Mouse (Mus musculus) lung, postnatal 0 days (tissue): ENCODE results near the gene Kcnq1. TPM values are rescaled to one million over a fixed set of nuclear protein-coding genes. Genes with fewer than 3 reads are reported as not detected.
A peak's percentile ranks its signal among the peaks of the same experiment; 100 is the strongest.

Experiments
- ATAC-seq: fragments of 200-750 bp; cut with Nextera tagmentation; 2 replicates; pipeline ENCODE4 v1.8.0; 2017; ENCODE audit warnings: moderate library complexity
- DNase-seq: peaks from one replicate; pipeline ENCODE4 v3.0.0-alpha.2; 2016; ENCODE audit warnings: low spot score
- H3K27ac ChIP-seq: fragments of 300-500 bp; sonication (generic); 2 replicates; pipeline ENCODE4 v1.5.1; 2014; ENCODE audit warnings: antibody characterized with exemption, mild to moderate bottlenecking, low read length, mixed read lengths
- H3K27me3 ChIP-seq: fragments of 300-500 bp; sonication (generic); replicated peaks from 2 replicates; pipeline ENCODE4 v1.6.1; 2014; ENCODE audit warnings: low read length, mixed read lengths; ENCODE audit not compliant: insufficient read depth
- H3K36me3 ChIP-seq: fragments of 300-500 bp; sonication (generic); 2 replicates; pipeline ENCODE4 v1.6.1; 2014; ENCODE audit warnings: low read length, mixed read lengths; ENCODE audit not compliant: insufficient read depth
- H3K4me1 ChIP-seq: fragments of 300-500 bp; sonication (generic); 2 replicates; pipeline ENCODE4 v1.6.1; 2014; ENCODE audit warnings: antibody characterized with exemption, low read depth, low read length, mixed read lengths; ENCODE audit not compliant: insufficient read depth
- H3K4me2 ChIP-seq: fragments of 300-500 bp; sonication (generic); replicated peaks from 2 replicates; pipeline ENCODE4 v1.6.1; 2014; ENCODE audit warnings: low read depth, mild to moderate bottlenecking, low read length, moderate library complexity, mixed read lengths
- H3K4me3 ChIP-seq: fragments of 300-500 bp; sonication (generic); 2 replicates; pipeline ENCODE4 v1.5.1; 2014; ENCODE audit warnings: low read depth, low read length
- H3K9ac ChIP-seq: fragments of 300-500 bp; sonication (generic); replicated peaks from 2 replicates; pipeline ENCODE4 v1.6.1; 2014; ENCODE audit warnings: low read depth, mild to moderate bottlenecking
- H3K9me3 ChIP-seq: fragments of 300-500 bp; sonication (generic); 2 replicates; pipeline ENCODE4 v1.6.1; 2016; ENCODE audit warnings: low read length, mixed read lengths
- CTCF ChIP-seq: IDR thresholded peaks from 2 replicates; pipeline ENCODE4 v1.5.1; 2016; ENCODE audit warnings: antibody characterized with exemption, mild to moderate bottlenecking
- EP300 ChIP-seq: IDR thresholded peaks from 2 replicates; pipeline ENCODE4 v1.6.1; 2016; ENCODE audit warnings: antibody characterized with exemption, mild to moderate bottlenecking, control low read depth
- WGBS: fragments of 180-500 bp; shearing (Covaris S2); extraction: QIAGEN DNeasy Blood & Tissue Kit; methylation state at CpG from one replicate; pipeline ENCODE4 v1.1.7; 2014; 5-methylcytosine and 5-hydroxymethylcytosine counted together
- polyA plus RNA-seq: library from polyadenylated mRNA; unstranded; fragments of >200 nt; fragmentation: Nextera tagmentation; extraction: Ambion mirVana; gene quantifications from 2 replicates; pipeline ENCODE4 v1.2.1, GENCODE M21; 2015

The Kcnq1 gene
- polyA plus RNA-seq, 1 experiment from 2014 or later: 11.8 TPM

DNA sequence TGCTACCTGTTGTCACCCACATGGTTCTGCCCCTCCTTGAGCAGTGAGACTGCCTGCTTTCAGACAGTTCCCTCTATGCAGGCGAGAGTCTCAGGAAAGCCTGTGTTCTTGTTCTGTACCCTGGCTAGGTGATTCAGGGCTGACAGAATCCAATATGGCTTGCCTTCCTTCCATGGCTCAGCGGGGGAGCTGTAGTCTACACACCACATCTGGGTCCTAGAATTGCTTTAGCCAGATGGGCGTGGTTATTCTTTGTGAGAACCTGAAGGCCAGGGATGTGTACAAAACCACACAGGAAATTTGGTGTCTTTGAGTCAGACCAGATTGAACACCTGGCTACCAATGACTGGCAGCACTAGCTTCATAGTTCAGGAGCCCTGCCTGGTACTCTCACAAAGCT, 13.7 kb downstream of the Kcnq1 start:
- Histone ChIP-seq H3K9ac (no peak overlapping the region), H3K27ac (peak overlapping the region; percentile 66), H3K9me3 (no peaks in the 10 kb centered on the region), H3K4me1 (peaks cover 27% of the 10 kb centered on the region), H3K4me3 (no peak overlapping the region), H3K36me3 (no peaks in the 10 kb centered on the region), H3K4me2 (no peak overlapping the region), H3K27me3 (no peaks in the 10 kb centered on the region)
- no peak for ATAC-seq
- DNase-seq: no peak
- TF ChIP-seq EP300 (no peak), CTCF (no peak)
- WGBS: 70% methylated on average over 3 of the region's 3 CpGs

GRCm38 (mm10) chr7:143122191-143122590, 16.0 kb downstream of the Kcnq1 start:
- Histone ChIP-seq H3K9me3 (no peaks in the 10 kb centered on the region), H3K9ac (no peak overlapping the region), H3K27me3 (no peaks in the 10 kb centered on the region), H3K4me1 (peaks cover 27% of the 10 kb centered on the region), H3K4me3 (no peak overlapping the region), H3K4me2 (no peak overlapping the region), H3K27ac (no peak overlapping the region), H3K36me3 (no peaks in the 10 kb centered on the region)
- WGBS: 39% methylated on average over 5 of the region's 5 CpGs
- no peak for TF ChIP-seq EP300
- no peak for TF ChIP-seq CTCF
- peak; percentile 21 for DNase-seq
- ATAC-seq: peak; percentile 14; the same call in 1 of the 2 replicates

DNA sequence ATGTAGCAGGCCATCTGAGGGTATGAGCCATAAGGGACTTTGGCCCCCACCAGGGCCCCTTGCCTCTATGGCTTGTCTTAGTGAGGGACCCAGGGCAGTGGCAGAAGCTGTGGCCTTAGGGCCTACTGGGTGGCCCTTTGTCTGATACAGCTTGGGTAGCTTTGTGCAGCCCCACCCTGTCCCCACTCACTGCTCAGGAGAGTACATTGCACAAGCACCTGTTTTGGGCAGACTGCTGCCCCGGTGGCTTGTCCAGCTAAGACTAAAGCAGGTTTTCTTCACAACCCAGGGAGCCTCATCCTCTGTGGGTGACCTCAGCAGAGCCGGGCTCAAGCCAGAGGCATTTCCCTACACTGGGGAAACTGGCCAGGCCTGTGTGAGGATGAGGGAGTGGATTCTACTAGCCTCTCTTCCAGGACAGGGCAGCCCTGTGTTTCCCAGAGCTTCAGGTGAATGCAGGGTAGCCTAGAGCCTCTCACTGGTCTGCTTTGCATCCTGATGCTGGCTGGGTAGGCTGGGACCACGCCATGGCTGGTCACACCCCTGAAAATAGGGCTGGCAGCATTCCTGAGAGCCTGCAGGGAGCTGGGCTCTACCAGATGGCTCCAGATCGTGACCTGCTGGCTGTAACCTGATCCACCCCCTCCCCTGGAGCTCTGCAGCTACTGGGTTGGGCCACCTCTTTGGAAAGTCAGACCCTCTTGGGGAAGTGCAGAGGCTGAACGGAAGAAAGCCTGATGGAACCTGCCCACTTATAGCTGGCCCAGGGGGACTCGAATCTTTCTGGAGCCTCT, 17.9 kb downstream of the Kcnq1 start:
- Histone ChIP-seq H3K4me2 (no peak overlapping the region), H3K9ac (no peak overlapping the region), H3K9me3 (no peaks in the 10 kb centered on the region), H3K36me3 (no peaks in the 10 kb centered on the region), H3K27me3 (no peaks in the 10 kb centered on the region), H3K4me1 (peaks cover 27% of the 10 kb centered on the region), H3K4me3 (no peak overlapping the region), H3K27ac (peak overlapping the region; percentile 60; the same call in 1 of the 2 replicates)
- WGBS: 14% methylated on average over 6 of the region's 6 CpGs
- TF ChIP-seq CTCF (no peak), EP300 (no peak)
- DNase-seq (peak; percentile 73), ATAC-seq (peak; percentile 80)

GRCm38 (mm10) chr7:143124902-143125301, 18.7 kb downstream of the Kcnq1 start:
- Histone ChIP-seq H3K4me2 (no peak overlapping the region), H3K4me1 (peaks cover 24% of the 10 kb centered on the region), H3K27me3 (no peaks in the 10 kb centered on the region), H3K9ac (no peak overlapping the region), H3K9me3 (no peaks in the 10 kb centered on the region), H3K36me3 (no peaks in the 10 kb centered on the region), H3K4me3 (no peak overlapping the region), H3K27ac (0 out of 2 replicates have a peak overlapping the region, but pooled peaks have one; percentile 60)
- TF ChIP-seq CTCF (no peak), EP300 (no peak)
- DNase-seq (no peak), ATAC-seq (no peak)
- 56% methylated on average over 3 of the region's 3 CpGs for WGBS

GRCm38 (mm10) chr7:143132815-143133214, 26.7 kb downstream of the Kcnq1 start:
- no peaks in the 10 kb centered on the region for H3K36me3 ChIP-seq

DNA sequence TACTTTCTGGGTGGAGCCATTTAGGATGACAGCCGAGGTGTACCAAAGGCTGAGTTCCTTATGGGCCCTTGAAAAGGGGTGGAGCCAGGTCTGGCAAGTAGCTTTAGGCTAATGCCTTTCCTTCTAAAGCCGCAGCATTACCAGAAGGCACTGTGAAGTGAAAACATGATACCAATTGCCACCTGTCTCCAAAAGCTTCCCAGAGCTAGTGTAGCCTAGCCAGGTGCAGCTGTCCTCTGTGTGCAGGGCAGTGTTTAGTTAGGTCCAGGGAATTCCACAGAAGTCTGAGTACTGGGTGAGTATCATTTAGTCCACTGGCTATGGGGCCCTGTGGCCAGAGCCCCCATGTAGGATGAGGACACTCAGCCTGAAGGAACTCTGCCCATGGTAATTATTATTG, 30.0 kb downstream of the Kcnq1 start:
- no peak for DNase-seq
- H3K27ac ChIP-seq: no peak overlapping the region
- no peaks in the 10 kb centered on the region for H3K27me3 ChIP-seq
- no peaks in the 10 kb centered on the region for H3K9me3 ChIP-seq
- H3K4me3 ChIP-seq: no peak overlapping the region
- no peaks in the 10 kb centered on the region for H3K4me1 ChIP-seq
- TF ChIP-seq EP300 (no peak), CTCF (no peak)
- WGBS: 64% methylated on average over 2 of the region's 2 CpGs
- no peak for ATAC-seq
- H3K4me2 ChIP-seq: no peak overlapping the region
- no peak overlapping the region for H3K9ac ChIP-seq
- H3K36me3 ChIP-seq: no peaks in the 10 kb centered on the region

More at GRCm38 (mm10) chr7:143132815-143133214, 26.7 kb downstream of the Kcnq1 start:
- no peaks in the 10 kb centered on the region for H3K4me1 ChIP-seq
- no peak overlapping the region for H3K4me3 ChIP-seq
- ATAC-seq (no peak), DNase-seq (no peak)
- no peaks in the 10 kb centered on the region for H3K27me3 ChIP-seq
- TF ChIP-seq EP300 (no peak), CTCF (no peak)
- H3K4me2 ChIP-seq: no peak overlapping the region
- WGBS: 67% methylated on average over 5 of the region's 5 CpGs
- no peak overlapping the region for H3K27ac ChIP-seq
- H3K9me3 ChIP-seq: no peaks in the 10 kb centered on the region
- H3K9ac ChIP-seq: no peak overlapping the region
